Mouse (Mus musculus) E14TG2a.4 (cell line): ENCODE data around the gene Abhd17c.

ENCODE experiments used
- CTCF ChIP-seq: conservative IDR thresholded peaks from 2 replicates; pipeline ENCODE4 v1.5.1; 2014; ENCODE audit warnings: low read length
- POU5F1 ChIP-seq: IDR thresholded peaks from 2 replicates; pipeline ENCODE4 v1.6.1; 2014; ENCODE audit warnings: low read length, borderline replicate concordance

DNA sequence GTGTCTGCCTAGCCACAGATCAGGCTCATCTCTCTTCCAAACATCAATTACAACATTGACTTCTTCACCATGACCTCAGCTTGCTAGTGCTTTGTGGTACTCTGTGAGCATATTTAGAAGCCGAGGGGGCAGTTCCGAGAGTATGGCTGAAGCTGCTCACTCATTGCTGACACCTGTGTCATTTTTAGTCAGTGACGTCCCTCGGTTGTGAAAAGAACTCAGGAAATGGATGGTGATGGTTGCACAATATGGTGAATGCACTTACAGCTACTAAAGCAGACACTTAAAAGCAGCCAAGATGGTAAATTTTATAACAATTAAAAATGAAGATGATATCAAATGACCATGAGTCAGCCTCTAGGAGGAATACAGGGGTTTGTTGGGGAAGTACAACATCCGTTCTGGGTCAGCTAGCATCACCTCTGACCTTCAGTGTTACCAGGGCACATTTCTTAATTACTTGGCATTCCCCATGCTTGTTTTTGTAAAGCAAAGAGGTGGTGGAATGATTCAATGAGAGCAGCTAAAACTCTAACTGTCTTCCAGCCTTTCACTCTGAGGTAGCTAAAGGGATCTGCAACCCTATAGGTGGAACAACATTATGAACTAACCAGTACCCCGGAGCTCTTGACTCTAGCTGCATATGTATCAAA lies 45.6 kb upstream of the Abhd17c start:
- TF ChIP-seq CTCF, result no peak
- TF ChIP-seq POU5F1, result no peak
